Mouse (Mus musculus) erythroblast, embryonic 14.5 days (primary cell): ENCODE results near the gene Cpt2.

Source experiments
- GATA1 ChIP-seq: IDR thresholded peaks from 2 replicates; pipeline ENCODE4 v1.6.1; 2012; ENCODE audit warnings: low read length, inconsistent platforms, mixed read lengths
- TAL1 ChIP-seq: IDR thresholded peaks from 3 replicates; pipeline ENCODE4 v1.6.1; 2012; ENCODE audit warnings: low read length, inconsistent platforms, mixed read lengths

GRCm38 (mm10) chr4:107966416-107967109 is 43.2 kb upstream of the Cpt2 start:
- TF ChIP-seq TAL1 (no peak), GATA1 (no peak)
